Mouse (Mus musculus) forelimb bud, embryonic 11.5 days (tissue): Measurements from ENCODE around the gene Emc7.

Experiments used
- DNase-seq: peaks from one replicate; pipeline ENCODE4 v3.0.0-alpha.2; 2012; ENCODE audit warnings: low read depth, low spot score

Emc7 gene

DNA sequence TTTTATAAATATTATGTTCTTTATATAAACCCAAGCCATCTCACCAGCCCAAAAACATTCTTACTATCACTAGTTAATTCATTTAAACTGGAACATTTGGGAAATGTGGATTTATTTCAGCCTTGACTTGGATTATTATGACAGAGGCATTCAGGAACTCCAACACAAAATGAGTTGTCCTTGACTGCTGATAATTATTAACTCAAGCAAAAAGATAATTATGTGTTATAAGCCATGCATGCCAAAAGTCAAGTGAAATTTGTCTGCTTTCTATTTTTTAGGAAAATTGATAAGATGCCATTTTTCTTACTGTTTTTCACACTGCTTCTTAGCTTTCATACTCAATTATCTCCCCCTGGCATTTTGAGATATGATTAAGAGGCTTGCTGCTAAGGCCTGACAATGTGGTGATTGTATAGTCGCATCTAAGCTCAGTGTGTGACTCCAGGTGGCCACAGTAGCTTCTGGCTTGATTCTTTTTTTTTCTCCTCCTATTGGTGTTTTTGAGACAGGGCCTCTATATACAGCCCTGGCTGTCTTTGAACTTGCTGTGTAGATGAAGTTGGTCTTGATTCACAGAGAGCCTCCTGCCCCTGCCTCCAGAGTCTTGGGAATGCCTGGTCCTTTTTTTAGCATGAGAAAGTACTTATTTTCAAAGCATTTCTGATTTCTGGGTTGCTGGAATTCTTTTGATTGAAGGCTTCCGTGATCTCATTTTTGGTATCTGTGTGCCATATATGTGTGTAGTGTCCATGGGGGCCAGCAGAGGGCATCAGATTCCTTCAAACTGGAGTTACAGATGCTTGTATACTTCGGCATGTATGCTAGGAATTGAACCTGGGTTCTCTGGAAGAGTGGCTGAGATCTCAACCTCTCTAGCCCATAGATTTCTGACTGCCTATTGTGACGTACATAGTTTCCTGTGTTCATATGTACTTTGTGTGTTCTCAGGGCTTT lies 66.0 kb downstream of the Emc7 start:
- DNase-seq: no peak
